Mouse (Mus musculus): Measurements from ENCODE around the gene Galr2.

GRCm38 (mm10) chr11:116260259-116260658 is 20.5 kb upstream of the Galr2 start:
- TF ChIP-seq CHD2 (IDR thresholded peaks at IDR 0.05; ENCODE audit: low read depth, low read length) (no peak), ZC3H11A (IDR thresholded peaks at IDR 0.05; ENCODE audit: borderline replicate concordance, low read depth, low read length) (no peak), HCFC1 (IDR thresholded peaks at IDR 0.05; ENCODE audit: borderline replicate concordance, insufficient read depth, low read length) (no peak), MAFK (IDR thresholded peaks at IDR 0.05; ENCODE audit: insufficient read depth, low read depth, low read length) (no peak), ZNF384 (IDR thresholded peaks at IDR 0.05; ENCODE audit: low read depth, low read length) (no peak)
